Mouse (Mus musculus): ENCODE data around the gene Gm21425. TPM values are rescaled to one million over a fixed set of nuclear protein-coding genes. Genes with fewer than 3 reads are reported as not detected.
"Not testable (repeated sequence)": the region's sequence is repeated elsewhere in the genome, so short reads cannot be mapped to it uniquely, and the experiment has no call there.

Gene Gm21425
- not detected in 2 replicates for polyA plus RNA-seq (2015; fragmentation: Nextera tagmentation; extraction: Ambion mirVana)

GRCm38 (mm10) chrY:13161668-13162067 is at the start of gene Gm21425:
Gm21425 (plus strand) TSS chrY:13161968.
- H3K36me3 ChIP-seq (ENCODE audit: poor library complexity, severe bottlenecking); H3K27me3 ChIP-seq; H3K4me2 ChIP-seq; H3K27ac ChIP-seq; H3K4me3 ChIP-seq; H3K9ac ChIP-seq; ATAC-seq; H3K4me1 ChIP-seq; H3K9me3 ChIP-seq (replicated peaks): not testable (repeated sequence)

- not testable (repeated sequence) for ATAC-seq; H3K9me3 ChIP-seq (replicated peaks); H3K9ac ChIP-seq; H3K4me1 ChIP-seq; H3K4me3 ChIP-seq; H3K36me3 ChIP-seq (ENCODE audit: poor library complexity, severe bottlenecking); H3K27ac ChIP-seq; H3K4me2 ChIP-seq; H3K27me3 ChIP-seq
- no CpG with 5 or more reads among the region's 3 CpGs for WGBS
These were observed 28.4 kb upstream of the Gm21425 start, which contains the start of gene Gm21891 for GRCm38 (mm10) chrY:13133392-13133791. Gm21891 (minus strand) TSS chrY:13133492.

Other genes with a start within 250 kb of the Gm21425 start
- not detected in 2 replicates for gene Gm20807, start 119.1 kb upstream of the Gm21425 start, polyA plus RNA-seq (2015; fragmentation: Nextera tagmentation; extraction: Ambion mirVana)
- not detected in 2 replicates for gene Gm21891, start 28.5 kb upstream of the Gm21425 start, polyA plus RNA-seq (2015; fragmentation: Nextera tagmentation; extraction: Ambion mirVana)
- gene Gm21828, start 62.0 kb downstream of the Gm21425 start, polyA plus RNA-seq (2015; fragmentation: Nextera tagmentation; extraction: Ambion mirVana) = not detected in 2 replicates
- gene Gm21440, start 90.4 kb downstream of the Gm21425 start, polyA plus RNA-seq (2015; fragmentation: Nextera tagmentation; extraction: Ambion mirVana) = not detected in 2 replicates
- gene Gm21454, start 90.5 kb downstream of the Gm21425 start, polyA plus RNA-seq (2015; fragmentation: Nextera tagmentation; extraction: Ambion mirVana) = not detected in 2 replicates
- gene Gm21725, start 187.1 kb downstream of the Gm21425 start, polyA plus RNA-seq (2015; fragmentation: Nextera tagmentation; extraction: Ambion mirVana) = not detected in 2 replicates

All from forebrain, embryonic 13.5 days (tissue).